Mouse (Mus musculus): ENCODE measurements around the gene Dgkb. TPM values are rescaled to one million over a fixed set of nuclear protein-coding genes. Genes with fewer than 3 reads are reported as not detected.
A peak's percentile ranks its signal among the peaks of the same experiment; 100 is the strongest.

Gene Dgkb
- total RNA-seq (2014; rRNA removed) (8.8 and 13.5 TPM in 2 replicates), polyA plus RNA-seq (2015; fragmentation: Nextera tagmentation; extraction: Ambion mirVana) (5.3 and 9.9 TPM in 2 replicates)

DNA sequence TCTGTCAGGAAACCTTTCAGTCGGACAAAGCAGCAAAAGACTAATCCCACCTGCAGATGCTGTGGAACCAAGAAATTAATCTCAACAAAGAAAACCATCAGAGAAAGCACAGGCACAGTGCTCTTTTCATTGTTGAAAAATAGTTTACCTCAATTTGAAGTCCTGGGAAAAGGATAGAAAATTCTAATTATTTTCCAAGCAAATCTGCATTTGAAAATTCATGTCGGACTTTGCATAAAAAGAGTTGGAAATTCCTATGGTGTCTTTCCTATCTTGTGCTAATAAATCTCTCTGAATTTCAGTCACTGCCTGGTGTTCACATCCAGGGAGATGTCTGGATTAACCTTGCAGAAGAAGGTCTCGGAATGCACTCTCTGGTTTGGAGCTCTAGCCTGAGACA is at the start of gene Dgkb:
Gene Dgkb (plus strand): TSS at position 301 of the 400 bp plus-strand sequence.
- no peak for ATAC-seq
- no peak for TF ChIP-seq CTCF (IDR thresholded peaks at IDR 0.05; ENCODE audit: low read depth)
- Histone ChIP-seq H3K4me1 (ENCODE audit: insufficient read depth) (no peaks in the 10 kb centered on the region; the same call in 1 of the 2 replicates), H3K36me3 (ENCODE audit: insufficient read depth) (no peaks in the 10 kb centered on the region), H3K4me3 (ENCODE audit: low read depth, low read length) (no peak within 1 kb of the TSS), H3K4me2 (ENCODE audit: low read depth) (no peak within 1 kb of the TSS), H3K27ac (ENCODE audit: low read depth, low read length) (no peak within 1 kb of the TSS), H3K9ac (no peak within 1 kb of the TSS), H3K9me3 (ENCODE audit: low read length) (no peaks in the 10 kb centered on the region), H3K27me3 (ENCODE audit: insufficient read depth, low read length) (no peaks in the 10 kb centered on the region)
- WGBS = 59% methylated on average over 3 of the region's 3 CpGs
- DNase-seq = no peak

DNA sequence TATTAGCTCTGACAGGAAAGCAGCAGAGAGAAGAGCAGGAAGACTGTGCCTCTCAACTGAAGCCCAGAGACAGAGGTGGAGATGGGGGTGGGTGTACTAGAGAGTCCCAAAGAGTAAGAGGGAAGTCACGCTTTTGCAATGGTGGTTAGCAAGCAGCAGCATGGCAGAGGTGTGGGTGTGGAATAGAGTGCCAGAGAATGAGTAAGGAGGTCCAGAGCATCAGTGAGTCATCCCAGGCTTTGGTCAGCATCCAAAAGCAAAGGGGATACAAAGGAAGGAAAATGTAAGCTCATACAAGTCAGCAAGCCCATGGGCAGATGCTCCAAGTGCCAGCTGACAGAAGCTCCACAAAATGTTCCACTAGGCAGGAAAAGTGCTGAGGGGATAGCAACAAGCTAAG is 47.7 kb upstream of the Dgkb start:
- Histone ChIP-seq H3K27ac (ENCODE audit: low read depth, low read length) (no peak overlapping the region), H3K9me3 (ENCODE audit: low read length) (no peaks in the 10 kb centered on the region), H3K36me3 (ENCODE audit: insufficient read depth) (no peaks in the 10 kb centered on the region), H3K4me3 (ENCODE audit: low read depth, low read length) (no peak overlapping the region), H3K27me3 (ENCODE audit: insufficient read depth, low read length) (no peaks in the 10 kb centered on the region), H3K4me2 (ENCODE audit: low read depth) (no peak overlapping the region), H3K4me1 (ENCODE audit: insufficient read depth) (0 out of 2 replicates have a peak, but pooled peaks cover 6% of the 10 kb centered on the region), H3K9ac (no peak overlapping the region)
- 89% methylated on average over 1 of the region's 1 CpGs for WGBS
- DNase-seq (no peak), ATAC-seq (no peak)
- no peak for TF ChIP-seq CTCF (IDR thresholded peaks at IDR 0.05; ENCODE audit: low read depth)

DNA sequence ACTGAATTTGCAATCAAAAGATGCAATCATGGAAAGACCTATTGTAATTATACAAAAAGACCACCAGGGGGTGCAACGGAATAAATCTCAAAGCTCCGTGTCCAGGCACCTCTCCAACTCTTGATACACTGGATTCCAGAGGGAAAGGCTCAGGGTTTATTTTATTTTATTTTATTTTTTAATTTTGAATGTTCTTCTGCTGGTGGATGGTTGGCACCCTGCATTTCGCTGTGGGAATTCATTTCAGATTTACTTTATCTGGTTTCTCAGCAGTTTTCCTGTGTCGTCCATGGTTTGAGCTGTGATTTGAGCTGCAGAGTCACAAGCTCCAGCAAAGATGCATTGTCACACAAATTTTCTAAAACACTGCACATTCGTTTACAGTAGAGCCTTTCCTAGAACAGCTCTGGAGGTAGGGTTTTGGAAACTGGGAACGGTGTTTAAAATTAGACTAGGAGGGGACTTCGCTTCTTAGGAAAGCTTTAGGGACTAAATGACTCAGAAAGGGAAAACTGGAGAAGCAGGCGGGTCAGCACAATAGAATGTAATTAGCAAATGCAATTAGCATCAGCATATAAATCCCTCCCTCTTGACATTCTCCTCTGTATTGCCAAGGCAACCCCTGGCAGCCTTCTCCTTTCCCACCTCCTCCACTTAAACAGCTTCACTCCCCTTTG is 43.7 kb upstream of the Dgkb start:
- Histone ChIP-seq H3K9ac (peak overlapping the region; percentile 4; the same call in 1 of the 2 replicates), H3K4me1 (ENCODE audit: insufficient read depth) (0 out of 2 replicates have a peak, but pooled peaks cover 6% of the 10 kb centered on the region), H3K4me2 (ENCODE audit: low read depth) (peak overlapping the region; percentile 43), H3K4me3 (ENCODE audit: low read depth, low read length) (peak overlapping the region; percentile 31), H3K27me3 (ENCODE audit: insufficient read depth, low read length) (no peaks in the 10 kb centered on the region), H3K27ac (ENCODE audit: low read depth, low read length) (peak overlapping the region; percentile 64), H3K36me3 (ENCODE audit: insufficient read depth) (no peaks in the 10 kb centered on the region), H3K9me3 (ENCODE audit: low read length) (no peaks in the 10 kb centered on the region)
- 2% methylated on average over 8 of the region's 8 CpGs for WGBS
- peak; percentile 64 for TF ChIP-seq CTCF (IDR thresholded peaks at IDR 0.05; ENCODE audit: low read depth)
- DNase-seq (peak; percentile 85), ATAC-seq (peak; percentile 94)

DNA sequence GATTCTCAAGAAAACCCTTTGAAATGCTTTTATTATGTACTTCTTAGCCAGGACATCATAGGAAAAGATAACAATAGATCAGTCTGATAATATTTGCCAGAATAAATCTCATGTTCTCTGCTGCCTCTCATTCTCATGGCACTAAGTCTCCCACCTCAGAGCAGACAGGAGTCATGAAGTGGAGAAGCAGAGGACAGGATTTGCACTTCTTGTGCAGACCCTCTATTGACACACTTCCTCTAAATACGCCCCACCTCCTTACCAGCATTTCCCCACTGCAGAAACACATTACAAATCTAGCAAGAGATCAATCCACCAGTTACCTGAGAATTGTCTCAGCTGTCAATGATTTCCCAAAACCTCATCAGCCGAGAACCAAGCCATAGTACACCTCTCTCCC is 42.9 kb upstream of the Dgkb start:
- 15% methylated on average over 2 of the region's 2 CpGs for WGBS
- Histone ChIP-seq H3K9ac (no peak overlapping the region), H3K27me3 (ENCODE audit: insufficient read depth, low read length) (no peaks in the 10 kb centered on the region), H3K36me3 (ENCODE audit: insufficient read depth) (no peaks in the 10 kb centered on the region), H3K27ac (ENCODE audit: low read depth, low read length) (no peak overlapping the region), H3K4me2 (ENCODE audit: low read depth) (no peak overlapping the region), H3K4me3 (ENCODE audit: low read depth, low read length) (no peak overlapping the region), H3K9me3 (ENCODE audit: low read length) (no peaks in the 10 kb centered on the region), H3K4me1 (ENCODE audit: insufficient read depth) (0 out of 2 replicates have a peak, but pooled peaks cover 6% of the 10 kb centered on the region)
- ATAC-seq (no peak), DNase-seq (peak; percentile 2)
- TF ChIP-seq CTCF (IDR thresholded peaks at IDR 0.05; ENCODE audit: low read depth) = no peak

DNA sequence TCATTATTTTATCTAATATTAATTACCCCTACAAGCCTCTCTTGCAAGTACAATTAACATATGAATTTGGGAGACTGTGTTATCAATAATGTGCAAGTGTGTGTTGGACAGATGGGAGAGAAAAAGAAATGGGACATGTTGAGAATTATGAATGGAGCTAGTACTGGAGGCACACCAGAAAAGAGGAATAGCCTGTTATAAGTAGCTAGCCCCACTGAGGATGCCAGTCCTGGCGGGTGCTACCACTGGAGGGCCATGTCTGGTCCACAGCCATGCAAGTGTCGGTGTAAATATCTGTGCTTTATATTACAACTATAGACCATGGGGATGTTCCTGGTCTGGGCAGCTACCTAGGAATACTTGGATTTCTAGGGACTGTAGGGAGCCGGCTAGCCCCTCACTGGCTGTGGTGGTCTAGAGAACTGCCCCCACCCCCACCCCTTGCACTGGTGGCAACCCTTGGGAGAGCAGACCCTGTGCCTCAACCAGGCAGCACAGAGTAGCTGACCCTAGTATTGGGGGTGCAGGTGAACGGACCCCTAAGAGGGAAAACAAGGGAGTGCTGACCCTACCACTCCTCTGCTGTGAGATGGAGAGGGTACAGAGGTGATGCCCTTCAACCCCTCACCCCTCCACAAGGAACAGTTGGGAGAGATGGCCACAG is 21.1 kb upstream of the Dgkb start:
- no peaks in the 10 kb centered on the region for H3K36me3 ChIP-seq (ENCODE audit: insufficient read depth)
- no peak overlapping the region for H3K4me2 ChIP-seq (ENCODE audit: low read depth)
- H3K9ac ChIP-seq = no peak overlapping the region
- no peak for TF ChIP-seq CTCF (IDR thresholded peaks at IDR 0.05; ENCODE audit: low read depth)
- ATAC-seq (no peak), DNase-seq (no peak)
- H3K27me3 ChIP-seq (ENCODE audit: insufficient read depth, low read length) = no peaks in the 10 kb centered on the region
- H3K4me3 ChIP-seq (ENCODE audit: low read depth, low read length) = no peak overlapping the region
- H3K27ac ChIP-seq (ENCODE audit: low read depth, low read length) = no peak overlapping the region
- no peaks in the 10 kb centered on the region for H3K4me1 ChIP-seq (ENCODE audit: insufficient read depth)
- H3K9me3 ChIP-seq (ENCODE audit: low read length) = no peaks in the 10 kb centered on the region
- whole genome bisulfite sequencing = 86% methylated on average over 4 of the region's 4 CpGs

DNA sequence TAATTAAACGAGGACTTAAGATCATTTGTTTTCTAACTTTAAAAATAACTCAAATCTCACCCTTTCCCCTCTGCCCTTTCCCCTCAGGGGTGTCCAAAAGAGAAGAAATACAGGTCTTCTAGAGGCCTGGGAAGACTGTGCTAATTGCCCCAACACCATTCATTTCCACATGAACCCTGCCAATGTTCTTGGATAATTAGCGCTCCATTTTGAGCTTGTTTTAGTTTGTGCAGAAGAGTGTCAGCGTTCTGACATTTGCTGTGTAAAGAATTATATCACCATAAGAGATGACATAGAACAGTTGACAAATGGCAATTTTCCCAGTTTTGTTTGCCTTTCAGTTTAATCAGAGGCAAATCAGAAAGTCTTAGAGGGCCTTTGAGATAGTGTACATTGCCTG is 3.4 kb upstream of the Dgkb start:
- Histone ChIP-seq H3K27me3 (ENCODE audit: insufficient read depth, low read length) (no peaks in the 10 kb centered on the region), H3K27ac (ENCODE audit: low read depth, low read length) (no peak overlapping the region), H3K4me3 (ENCODE audit: low read depth, low read length) (no peak overlapping the region), H3K4me2 (ENCODE audit: low read depth) (no peak overlapping the region), H3K9ac (no peak overlapping the region), H3K4me1 (ENCODE audit: insufficient read depth) (no peaks in the 10 kb centered on the region; the same call in 1 of the 2 replicates), H3K36me3 (ENCODE audit: insufficient read depth) (no peaks in the 10 kb centered on the region), H3K9me3 (ENCODE audit: low read length) (no peaks in the 10 kb centered on the region)
- peak; percentile 36 for DNase-seq
- ATAC-seq = peak; percentile 66
- TF ChIP-seq CTCF (IDR thresholded peaks at IDR 0.05; ENCODE audit: low read depth) = no peak
- WGBS = 30% methylated on average over 3 of the region's 3 CpGs
